Mouse (Mus musculus) NIH3T3 (cell line): Measurements from ENCODE around the gene Ttc36.
"Not testable (repeated sequence)": the region's sequence is repeated elsewhere in the genome, so short reads cannot be mapped to it uniquely, and the experiment has no call there.

Source experiments
- DNase-seq: peaks from one replicate; pipeline ENCODE4 v3.0.0-alpha.2; 2012; ENCODE audit warnings: low read depth

Ttc36 gene

GRCm38 (mm10) chr9:44772750-44773651 lies 29.9 kb downstream of the Ttc36 start:
- DNase-seq: peak; percentile 97

- no peak for DNase-seq
Measured at GRCm38 (mm10) chr9:44772392-44772749, 30.5 kb downstream of the Ttc36 start.

- DNase-seq: no peak
Measured at GRCm38 (mm10) chr9:44771376-44771775, 31.5 kb downstream of the Ttc36 start.

GRCm38 (mm10) chr9:44768029-44768394 lies 34.9 kb downstream of the Ttc36 start:
- not testable (repeated sequence) for DNase-seq

- DNase-seq: peak; percentile 93
Measured at GRCm38 (mm10) chr9:44767101-44768028, 35.5 kb downstream of the Ttc36 start, which contains the start of the genes Arcn1 and Ift46. Gene Arcn1, minus strand, starts transcription at chr9:44767845. Gene Ift46, plus strand, starts transcription at chr9:44767908.

- DNase-seq: no peak
Measured at GRCm38 (mm10) chr9:44760873-44761272, 42.0 kb downstream of the Ttc36 start.
